Mouse (Mus musculus): ENCODE measurements around the gene Tstd3. TPM values are rescaled to one million over a fixed set of nuclear protein-coding genes. Genes with fewer than 3 reads are reported as not detected.

The Tstd3 gene
- polyA plus RNA-seq, 1 experiment from 2014 or later = 13.7 TPM

DNA sequence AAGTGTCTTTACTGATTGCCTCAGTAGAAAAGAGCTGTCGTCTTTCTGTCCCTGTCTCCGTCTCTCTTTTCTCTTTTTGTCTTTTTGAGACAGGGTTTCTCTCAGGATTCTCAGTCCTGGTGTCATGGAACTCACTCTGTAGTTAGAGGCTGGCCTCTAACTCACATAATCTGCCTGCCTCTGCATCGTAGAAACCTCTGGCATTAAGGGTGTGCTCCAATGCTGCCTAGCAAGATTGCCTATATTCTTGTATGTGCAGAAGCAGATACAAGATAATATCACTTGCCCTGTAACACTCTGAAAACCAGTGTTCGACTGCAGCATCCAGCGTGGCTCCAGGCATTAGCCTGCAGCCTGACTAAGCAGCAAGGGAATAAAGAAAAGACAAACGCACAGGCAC lies 21.9 kb upstream of the Tstd3 start:
- WGBS = 93% methylated on average over 6 of the region's 6 CpGs
- Histone ChIP-seq H3K4me1 (ENCODE audit: control insufficient read depth, insufficient read depth, low read length) (no peaks in the 10 kb centered on the region), H3K27me3 (ENCODE audit: control insufficient read depth, insufficient read depth, low read length) (no peaks in the 10 kb centered on the region), H3K4me3 (ENCODE audit: low read length) (no peak overlapping the region), H3K27ac (ENCODE audit: low read depth, low read length) (no peak overlapping the region), H3K9ac (ENCODE audit: low read depth, low read length) (no peak overlapping the region), H3K36me3 (ENCODE audit: control insufficient read depth, insufficient read depth, low read length) (peaks cover 31% of the 10 kb centered on the region), H3K9me3 (ENCODE audit: control insufficient read depth, low read length) (no peaks in the 10 kb centered on the region), H3K4me2 (replicated peaks; ENCODE audit: low read depth, low read length) (no peak overlapping the region)
- no peak for ATAC-seq (ENCODE audit: low FRiP score, low TSS enrichment)

GRCm38 (mm10) chr4:21786268-21786667 lies 19.3 kb upstream of the Tstd3 start:
- Histone ChIP-seq H3K9ac (ENCODE audit: low read depth, low read length) (no peak overlapping the region), H3K27ac (ENCODE audit: low read depth, low read length) (no peak overlapping the region), H3K9me3 (ENCODE audit: control insufficient read depth, low read length) (no peaks in the 10 kb centered on the region), H3K36me3 (ENCODE audit: control insufficient read depth, insufficient read depth, low read length) (peaks cover 52% of the 10 kb centered on the region), H3K4me3 (ENCODE audit: low read length) (no peak overlapping the region), H3K4me1 (ENCODE audit: control insufficient read depth, insufficient read depth, low read length) (no peaks in the 10 kb centered on the region), H3K27me3 (ENCODE audit: control insufficient read depth, insufficient read depth, low read length) (no peaks in the 10 kb centered on the region), H3K4me2 (replicated peaks; ENCODE audit: low read depth, low read length) (no peak overlapping the region)
- WGBS = 95% methylated on average over 12 of the region's 12 CpGs
- ATAC-seq (ENCODE audit: low FRiP score, low TSS enrichment) = no peak

DNA sequence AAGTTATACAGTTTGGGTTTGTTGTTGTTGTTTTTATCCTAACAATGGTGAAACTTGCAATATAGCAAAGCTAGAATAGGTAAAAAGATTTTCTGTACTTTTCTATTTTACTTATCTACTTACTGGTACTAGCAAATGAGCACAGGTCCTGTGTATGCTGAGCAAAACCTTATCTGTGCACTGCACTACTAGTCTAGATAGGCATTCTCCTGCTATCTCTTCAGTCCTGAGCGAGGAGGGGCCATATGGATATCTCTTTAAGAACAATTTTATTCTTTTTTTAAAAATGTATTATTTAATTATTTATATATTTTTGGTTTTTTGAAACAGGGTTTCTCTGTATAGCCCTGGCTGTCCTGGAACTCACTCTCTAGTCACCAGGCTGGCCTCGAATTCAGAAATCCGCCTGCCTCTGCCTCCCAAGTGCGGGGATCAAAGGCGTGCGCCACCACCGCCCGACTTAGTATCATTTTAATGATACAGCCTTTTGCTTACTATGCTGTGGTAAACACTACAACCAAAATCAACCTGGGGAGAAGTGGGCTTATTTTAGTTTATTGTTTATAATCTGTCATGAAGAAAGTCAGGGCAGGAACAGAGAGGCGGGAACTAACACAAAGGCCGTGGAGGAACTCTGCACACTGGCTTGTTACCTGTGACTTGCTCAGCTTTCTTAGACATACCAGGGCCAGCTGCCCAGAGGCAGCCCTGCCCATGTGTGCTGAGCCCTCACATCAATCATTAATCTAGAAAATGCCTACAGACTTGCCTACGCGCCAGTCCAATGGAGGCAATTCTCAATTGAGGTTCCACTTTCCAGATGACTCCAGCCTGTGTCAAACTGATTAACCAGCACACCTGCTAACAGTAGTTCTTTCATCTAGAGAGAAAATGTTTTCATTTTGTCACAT lies 14.1 kb upstream of the Tstd3 start:
- Histone ChIP-seq H3K27ac (ENCODE audit: low read depth, low read length) (no peak overlapping the region), H3K4me2 (replicated peaks; ENCODE audit: low read depth, low read length) (no peak overlapping the region), H3K9ac (ENCODE audit: low read depth, low read length) (no peak overlapping the region), H3K4me1 (ENCODE audit: control insufficient read depth, insufficient read depth, low read length) (0 out of 2 replicates have a peak, but pooled peaks cover 7% of the 10 kb centered on the region), H3K4me3 (ENCODE audit: low read length) (no peak overlapping the region), H3K27me3 (ENCODE audit: control insufficient read depth, insufficient read depth, low read length) (no peaks in the 10 kb centered on the region), H3K9me3 (ENCODE audit: control insufficient read depth, low read length) (no peaks in the 10 kb centered on the region), H3K36me3 (ENCODE audit: control insufficient read depth, insufficient read depth, low read length) (peaks cover 43% of the 10 kb centered on the region)
- no peak for ATAC-seq (ENCODE audit: low FRiP score, low TSS enrichment)
- 94% methylated on average over 12 of the region's 12 CpGs for WGBS

GRCm38 (mm10) chr4:21776946-21777265 lies 9.9 kb upstream of the Tstd3 start:
- WGBS = 8% methylated on average over 9 of the region's 9 CpGs
- Histone ChIP-seq H3K9ac (ENCODE audit: low read depth, low read length) (peak overlapping the region; percentile 77; the same call in 1 of the 2 replicates), H3K4me3 (ENCODE audit: low read length) (peak overlapping the region; percentile 78), H3K4me2 (replicated peaks; ENCODE audit: low read depth, low read length) (peak overlapping the region; percentile 58), H3K27me3 (ENCODE audit: control insufficient read depth, insufficient read depth, low read length) (no peaks in the 10 kb centered on the region), H3K9me3 (ENCODE audit: control insufficient read depth, low read length) (no peaks in the 10 kb centered on the region), H3K27ac (ENCODE audit: low read depth, low read length) (no peak overlapping the region), H3K4me1 (ENCODE audit: control insufficient read depth, insufficient read depth, low read length) (0 out of 2 replicates have a peak, but pooled peaks cover 7% of the 10 kb centered on the region), H3K36me3 (ENCODE audit: control insufficient read depth, insufficient read depth, low read length) (peaks cover 8% of the 10 kb centered on the region)
- ATAC-seq (ENCODE audit: low FRiP score, low TSS enrichment) = no peak

DNA sequence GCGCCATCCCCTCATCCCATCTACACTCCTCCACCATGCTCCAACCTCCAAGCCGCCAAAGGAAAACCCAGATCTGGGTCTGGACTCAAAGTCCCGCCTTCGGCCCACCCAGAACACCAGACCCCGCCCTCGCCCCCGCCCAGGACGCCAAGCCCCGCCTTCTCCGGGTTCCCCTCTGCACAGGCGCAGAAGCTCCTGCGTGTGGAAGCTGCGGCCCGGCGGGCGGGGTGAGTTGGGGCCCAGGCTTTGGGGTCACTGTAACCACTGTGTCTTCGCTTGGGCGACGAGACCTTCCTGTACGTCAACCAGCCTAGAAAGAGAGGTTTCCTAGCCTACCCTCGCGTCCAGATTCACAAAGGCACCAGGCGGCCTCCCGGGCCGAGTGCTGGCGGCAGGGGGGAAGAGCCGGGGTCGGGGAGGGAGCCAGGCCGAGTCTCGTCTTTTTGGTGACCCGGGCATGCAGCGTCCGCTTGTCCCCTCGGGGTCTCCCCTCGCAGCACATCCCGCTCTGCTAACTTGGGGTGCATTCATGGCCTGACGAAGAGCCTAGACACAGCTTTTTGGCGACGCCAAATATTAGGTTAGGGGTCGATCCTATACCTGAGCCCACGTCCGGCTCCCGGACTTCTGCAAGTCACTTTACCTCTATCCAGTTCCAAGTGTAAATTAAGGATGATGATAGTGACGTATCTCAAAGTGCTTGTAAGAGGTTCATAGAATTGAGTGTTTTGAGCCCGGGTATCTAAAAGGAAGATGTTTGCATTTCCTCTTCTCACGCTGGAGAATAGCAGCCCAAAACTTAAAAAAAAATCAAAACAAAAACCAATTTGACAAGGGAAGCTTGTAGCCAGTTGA lies 9.3 kb upstream of the Tstd3 start:
- H3K4me2 ChIP-seq (replicated peaks; ENCODE audit: low read depth, low read length) = peak overlapping the region; percentile 58
- WGBS = under 1% methylated on average over 46 of the region's 46 CpGs

GRCm38 (mm10) chr4:21772306-21772705 lies 5.3 kb upstream of the Tstd3 start:
- H3K27ac ChIP-seq (ENCODE audit: low read depth, low read length) = no peak overlapping the region
- ATAC-seq (ENCODE audit: low FRiP score, low TSS enrichment) = no peak
- no peak overlapping the region for H3K4me3 ChIP-seq (ENCODE audit: low read length)
- no peaks in the 10 kb centered on the region for H3K9me3 ChIP-seq (ENCODE audit: control insufficient read depth, low read length)
- 94% methylated on average over 1 of the region's 1 CpGs for WGBS
- no peak overlapping the region for H3K9ac ChIP-seq (ENCODE audit: low read depth, low read length)
- H3K36me3 ChIP-seq (ENCODE audit: control insufficient read depth, insufficient read depth, low read length) = no peaks in the 10 kb centered on the region
- 0 out of 2 replicates have a peak, but pooled peaks cover 4% of the 10 kb centered on the region for H3K4me1 ChIP-seq (ENCODE audit: control insufficient read depth, insufficient read depth, low read length)
- H3K27me3 ChIP-seq (ENCODE audit: control insufficient read depth, insufficient read depth, low read length) = no peaks in the 10 kb centered on the region
- H3K4me2 ChIP-seq (replicated peaks; ENCODE audit: low read depth, low read length) = no peak overlapping the region

More for the DNA sequence above, 9.3 kb upstream of the Tstd3 start:
- Histone ChIP-seq H3K9me3 (ENCODE audit: control insufficient read depth, low read length) (no peaks in the 10 kb centered on the region), H3K27me3 (ENCODE audit: control insufficient read depth, insufficient read depth, low read length) (no peaks in the 10 kb centered on the region), H3K4me3 (ENCODE audit: low read length) (peak overlapping the region; percentile 78), H3K27ac (ENCODE audit: low read depth, low read length) (no peak overlapping the region), H3K4me1 (ENCODE audit: control insufficient read depth, insufficient read depth, low read length) (0 out of 2 replicates have a peak, but pooled peaks cover 7% of the 10 kb centered on the region), H3K9ac (ENCODE audit: low read depth, low read length) (peak overlapping the region; percentile 77), H3K36me3 (ENCODE audit: control insufficient read depth, insufficient read depth, low read length) (peaks cover 2% of the 10 kb centered on the region; the same call in 1 of the 2 replicates)
- ATAC-seq (ENCODE audit: low FRiP score, low TSS enrichment) = peak; percentile 99

- no peak for ATAC-seq (ENCODE audit: low FRiP score, low TSS enrichment)
- H3K4me1 ChIP-seq (ENCODE audit: control insufficient read depth, insufficient read depth, low read length) = 0 out of 2 replicates have a peak, but pooled peaks cover 2% of the 10 kb centered on the region
- no peak overlapping the region for H3K4me2 ChIP-seq (replicated peaks; ENCODE audit: low read depth, low read length)
- no peaks in the 10 kb centered on the region for H3K9me3 ChIP-seq (ENCODE audit: control insufficient read depth, low read length)
- no peaks in the 10 kb centered on the region for H3K27me3 ChIP-seq (ENCODE audit: control insufficient read depth, insufficient read depth, low read length)
- no peaks in the 10 kb centered on the region for H3K36me3 ChIP-seq (ENCODE audit: control insufficient read depth, insufficient read depth, low read length)
- H3K4me3 ChIP-seq (ENCODE audit: low read length) = no peak overlapping the region
- H3K9ac ChIP-seq (ENCODE audit: low read depth, low read length) = no peak overlapping the region
- WGBS = 88% methylated on average over 1 of the region's 1 CpGs
- no peak overlapping the region for H3K27ac ChIP-seq (ENCODE audit: low read depth, low read length)
Observed at GRCm38 (mm10) chr4:21771064-21771463, 4.1 kb upstream of the Tstd3 start.

DNA sequence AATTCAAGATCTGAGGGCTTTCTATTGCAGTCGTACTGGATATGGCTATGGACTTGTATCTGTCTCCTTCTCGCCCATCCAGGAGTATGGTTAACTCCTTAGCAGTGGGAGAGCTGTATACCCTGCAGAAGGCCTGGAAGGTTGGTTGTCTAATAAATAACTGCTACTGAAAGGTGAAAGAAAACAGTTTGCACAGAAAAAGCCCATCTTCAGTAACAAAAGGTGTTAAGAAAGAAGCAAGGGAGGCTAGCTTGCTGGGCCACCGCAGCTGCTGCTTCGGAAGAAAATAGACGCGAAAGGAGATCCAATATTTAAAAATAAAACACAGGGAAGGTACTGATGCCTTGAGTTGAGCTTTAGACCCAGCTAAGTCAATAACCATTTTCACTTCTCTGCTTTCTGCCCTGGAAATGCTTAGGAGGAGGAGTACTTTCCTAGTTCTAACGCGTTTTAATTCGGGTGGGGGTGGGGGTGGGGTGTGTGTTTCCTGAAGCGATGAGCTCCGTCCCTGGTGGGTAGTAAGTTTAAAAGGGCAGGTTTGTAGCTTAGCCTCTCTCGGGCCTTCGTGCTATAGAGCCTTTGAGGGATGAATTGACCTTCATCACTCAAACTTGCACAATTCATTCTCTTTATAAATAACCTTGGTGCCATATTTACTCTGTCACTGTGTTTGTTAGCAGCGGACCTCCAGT lies 695 bp downstream of the Tstd3 start:
- peak overlapping the region; percentile 77 for H3K4me2 ChIP-seq (replicated peaks; ENCODE audit: low read depth, low read length)
- ATAC-seq (ENCODE audit: low FRiP score, low TSS enrichment) = 0 out of 2 replicates have a peak, but pooled peaks have one; percentile 20
- H3K4me1 ChIP-seq (ENCODE audit: control insufficient read depth, insufficient read depth, low read length) = 0 out of 2 replicates have a peak, but pooled peaks cover 4% of the 10 kb centered on the region
- no peaks in the 10 kb centered on the region for H3K36me3 ChIP-seq (ENCODE audit: control insufficient read depth, insufficient read depth, low read length)
- no peaks in the 10 kb centered on the region for H3K27me3 ChIP-seq (ENCODE audit: control insufficient read depth, insufficient read depth, low read length)
- no peak overlapping the region for H3K27ac ChIP-seq (ENCODE audit: low read depth, low read length)
- peak overlapping the region; percentile 56; the same call in 1 of the 2 replicates for H3K9ac ChIP-seq (ENCODE audit: low read depth, low read length)
- 21% methylated on average over 14 of the region's 14 CpGs for WGBS
- no peaks in the 10 kb centered on the region for H3K9me3 ChIP-seq (ENCODE audit: control insufficient read depth, low read length)
- peak overlapping the region; percentile 62 for H3K4me3 ChIP-seq (ENCODE audit: low read length)

Measured in kidney, embryonic 14.5 days (tissue).